Mouse (Mus musculus) limb, embryonic 14.5 days (tissue): ENCODE results near the gene Abhd17a. TPM values are rescaled to one million over a fixed set of nuclear protein-coding genes. Genes with fewer than 3 reads are reported as not detected.

Experiments
- ATAC-seq: fragments of 200-750 bp; cut with Nextera tagmentation; 2 replicates; pipeline ENCODE4 v1.8.0; 2017; ENCODE audit warnings: low read depth, moderate number of reproducible peaks, moderate TSS enrichment; ENCODE audit not compliant: low FRiP score
- DNase-seq: peaks from one replicate; pipeline ENCODE4 v3.0.0-alpha.2; 2015; ENCODE audit warnings: low spot score
- H3K27ac ChIP-seq: fragments of 300-500 bp; sonication (generic); replicated peaks from 2 replicates; pipeline ENCODE4 v1.5.1; 2014; ENCODE audit warnings: low read depth, mild to moderate bottlenecking, low read length, moderate library complexity, mixed read lengths
- H3K27me3 ChIP-seq: fragments of 300-500 bp; sonication (generic); 2 replicates; pipeline ENCODE4 v1.6.1; 2014; ENCODE audit warnings: low read length, mixed read lengths; ENCODE audit not compliant: control insufficient read depth, insufficient read depth
- H3K36me3 ChIP-seq: fragments of 300-500 bp; sonication (generic); 2 replicates; pipeline ENCODE4 v1.6.1; 2014; ENCODE audit warnings: mild to moderate bottlenecking, low read length, moderate library complexity, mixed read lengths; ENCODE audit not compliant: control insufficient read depth, insufficient read depth
- H3K4me1 ChIP-seq: fragments of 300-500 bp; sonication (generic); 2 replicates; pipeline ENCODE4 v1.6.1; 2014; ENCODE audit warnings: antibody characterized with exemption, low read length, mixed read lengths; ENCODE audit not compliant: control insufficient read depth, insufficient read depth
- H3K4me2 ChIP-seq: fragments of 300-500 bp; sonication (generic); replicated peaks from 2 replicates; pipeline ENCODE4 v1.6.1; 2014; ENCODE audit warnings: low read depth, mild to moderate bottlenecking, low read length, moderate library complexity; ENCODE audit not compliant: severe bottlenecking
- H3K4me3 ChIP-seq: fragments of 300-500 bp; sonication (generic); replicated peaks from 2 replicates; pipeline ENCODE4 v1.5.1; 2014; ENCODE audit warnings: low read length
- H3K9ac ChIP-seq: fragments of 300-500 bp; sonication (generic); 2 replicates; pipeline ENCODE4 v1.6.1; 2014; ENCODE audit warnings: mild to moderate bottlenecking, low read depth, low read length, moderate library complexity; ENCODE audit not compliant: severe bottlenecking
- H3K9me3 ChIP-seq: fragments of 300-500 bp; sonication (generic); 2 replicates; pipeline ENCODE4 v1.6.1; 2016; ENCODE audit warnings: low read length; ENCODE audit not compliant: control insufficient read depth
- POLR2A ChIP-seq: fragments of 200-500 bp; IDR thresholded peaks from 2 replicates; pipeline ENCODE4 v1.8.0; 2012; ENCODE audit warnings: inconsistent platforms, mild to moderate bottlenecking, moderate library complexity, borderline replicate concordance; ENCODE audit not compliant: insufficient read depth, insufficient read length; ENCODE audit errors: extremely low read depth
- WGBS: fragments of 180-500 bp; shearing (Covaris S2); extraction: QIAGEN DNeasy Blood & Tissue Kit; methylation state at CpG from one replicate; pipeline ENCODE4 v1.1.7; 2014; 5-methylcytosine and 5-hydroxymethylcytosine counted together
- polyA plus RNA-seq, 2 experiments: library from polyadenylated mRNA; depleted of rRNA in 1 of 2; stranded (reverse) in 1 of 2; unstranded in 1 of 2; fragments of >200 nt; fragmentation: Nextera tagmentation in 1 of 2; extraction: Ambion mirVana in 1 of 2; gene quantifications; 2 replicates each; pipeline versions ENCODE4 v1.2.1 to v1.2.3; 2012 to 2014

Gene Abhd17a
- polyA plus RNA-seq, 2 experiments: 116 to 129 TPM

DNA sequence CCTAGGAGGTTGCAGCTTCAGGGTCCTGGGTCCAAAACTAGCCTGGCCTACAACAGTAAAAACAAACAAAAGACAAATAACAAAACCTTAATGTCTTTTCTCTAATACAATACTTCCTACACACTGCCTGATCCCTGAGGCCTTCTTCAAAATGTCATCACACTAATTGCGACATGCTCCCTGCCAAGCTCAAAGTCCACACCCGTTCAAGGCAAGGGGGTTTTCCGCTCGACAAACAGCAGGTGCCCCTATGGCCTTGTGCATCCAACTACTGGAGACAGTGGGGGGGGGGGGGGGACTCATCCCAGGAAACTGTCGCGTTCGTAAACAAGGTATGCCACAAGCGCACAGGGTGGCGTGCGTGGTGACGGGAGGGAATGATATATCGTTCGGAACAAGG, 29.5 kb downstream of the Abhd17a start:
- H3K4me1 ChIP-seq: peaks cover 17% of the 10 kb centered on the region
- no peak for TF ChIP-seq POLR2A
- H3K4me3 ChIP-seq: peak overlapping the region; percentile 99
- H3K36me3 ChIP-seq: 0 out of 2 replicates have a peak, but pooled peaks cover 5% of the 10 kb centered on the region
- ATAC-seq: no peak
- H3K9me3 ChIP-seq: no peaks in the 10 kb centered on the region
- no peaks in the 10 kb centered on the region for H3K27me3 ChIP-seq
- peak overlapping the region; percentile 76 for H3K4me2 ChIP-seq
- DNase-seq: no peak
- WGBS: 1% methylated on average over 13 of the region's 13 CpGs
- H3K27ac ChIP-seq: no peak overlapping the region
- peak overlapping the region; percentile 95 for H3K9ac ChIP-seq

DNA sequence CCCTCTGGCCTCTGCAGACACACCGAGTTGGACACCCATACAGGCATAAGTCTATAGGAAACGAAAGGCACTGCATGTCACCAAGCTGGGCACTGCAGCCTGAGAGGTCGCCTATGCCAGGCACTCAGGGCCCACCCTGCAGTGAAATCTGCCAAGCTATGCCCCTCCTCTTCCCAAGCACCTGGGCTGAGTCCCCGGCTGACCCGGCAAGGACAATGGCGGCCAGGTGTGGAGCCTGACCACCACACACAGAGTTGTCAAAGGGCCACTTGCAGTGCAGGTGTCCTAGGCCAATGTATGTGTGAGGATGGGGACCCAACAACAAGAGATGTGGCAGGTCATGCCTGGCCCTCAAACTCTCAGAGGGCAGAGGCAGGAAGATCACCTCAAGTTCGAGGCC, 30.7 kb downstream of the Abhd17a start:
- 90% methylated on average over 7 of the region's 7 CpGs for WGBS
- Histone ChIP-seq H3K4me2 (no peak overlapping the region), H3K4me3 (no peak overlapping the region), H3K9ac (no peak overlapping the region), H3K9me3 (no peaks in the 10 kb centered on the region), H3K36me3 (no peaks in the 10 kb centered on the region), H3K27me3 (no peaks in the 10 kb centered on the region), H3K27ac (no peak overlapping the region), H3K4me1 (peaks cover 17% of the 10 kb centered on the region)
- DNase-seq (no peak), ATAC-seq (no peak)
- TF ChIP-seq POLR2A: no peak

DNA sequence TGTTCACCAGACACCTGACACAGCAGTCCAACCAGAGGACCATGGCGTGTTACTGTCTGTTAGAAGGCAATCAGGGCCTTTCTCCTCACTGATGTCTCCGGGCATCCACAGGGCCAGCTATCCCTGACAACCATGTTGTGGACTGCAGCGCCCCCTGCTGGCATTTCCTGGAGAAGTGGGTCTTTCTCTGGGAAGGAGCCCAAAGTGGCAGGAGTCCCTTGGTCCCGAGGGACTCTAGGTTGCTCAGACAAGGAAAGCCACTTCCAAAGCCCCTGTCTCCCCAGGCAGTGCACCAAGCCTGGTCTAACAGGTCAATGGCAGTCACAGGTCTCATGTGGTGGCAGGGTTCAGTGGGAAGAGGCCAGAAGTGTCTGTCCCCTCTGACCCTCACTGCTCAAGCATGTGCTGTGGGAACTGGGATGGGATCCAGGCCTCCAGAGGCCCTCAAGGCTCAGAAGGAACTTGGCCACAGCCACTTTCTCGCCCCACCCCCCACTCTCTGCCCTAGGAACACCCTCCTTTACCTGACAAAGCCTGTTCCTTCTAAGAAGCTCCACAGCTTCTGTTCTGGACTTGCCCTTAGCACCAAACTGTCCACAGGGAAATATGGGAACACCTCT, 32.7 kb downstream of the Abhd17a start:
- no peak for ATAC-seq
- DNase-seq: peak; percentile 51
- 32% methylated on average over 5 of the region's 5 CpGs for WGBS
- Histone ChIP-seq H3K36me3 (no peaks in the 10 kb centered on the region), H3K4me1 (peaks cover 15% of the 10 kb centered on the region), H3K4me2 (no peak overlapping the region), H3K9ac (peak overlapping the region; percentile 22; the same call in 1 of the 2 replicates), H3K27ac (no peak overlapping the region), H3K4me3 (no peak overlapping the region), H3K9me3 (no peaks in the 10 kb centered on the region), H3K27me3 (no peaks in the 10 kb centered on the region)
- no peak for TF ChIP-seq POLR2A

DNA sequence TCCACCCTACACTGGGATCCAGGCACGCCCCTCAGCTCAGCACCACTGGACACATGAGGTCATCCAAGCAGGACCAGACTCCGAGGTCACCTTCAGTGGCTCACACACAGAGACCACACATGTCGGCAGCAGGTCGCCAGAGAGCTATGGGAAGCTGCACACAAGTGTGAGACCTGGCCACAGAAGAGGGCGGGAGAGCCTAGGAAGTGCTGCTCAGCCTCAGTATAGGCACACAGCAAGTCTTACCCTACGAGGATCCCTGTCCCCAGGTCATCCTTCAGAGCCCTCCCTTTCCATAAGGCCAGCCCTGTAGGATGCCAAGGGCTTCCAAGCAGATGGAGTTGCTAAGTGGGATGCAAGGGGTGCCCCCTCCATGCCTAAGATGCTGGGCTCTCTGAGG, 36.1 kb downstream of the Abhd17a start:
- DNase-seq: no peak
- H3K4me1 ChIP-seq: no peaks in the 10 kb centered on the region
- WGBS: 85% methylated on average over 6 of the region's 6 CpGs
- no peak overlapping the region for H3K4me2 ChIP-seq
- H3K9ac ChIP-seq: no peak overlapping the region
- no peak overlapping the region for H3K27ac ChIP-seq
- peaks cover 19% of the 10 kb centered on the region for H3K36me3 ChIP-seq
- no peak for TF ChIP-seq POLR2A
- H3K27me3 ChIP-seq: no peaks in the 10 kb centered on the region
- no peaks in the 10 kb centered on the region for H3K9me3 ChIP-seq
- H3K4me3 ChIP-seq: no peak overlapping the region
- ATAC-seq: no peak

DNA sequence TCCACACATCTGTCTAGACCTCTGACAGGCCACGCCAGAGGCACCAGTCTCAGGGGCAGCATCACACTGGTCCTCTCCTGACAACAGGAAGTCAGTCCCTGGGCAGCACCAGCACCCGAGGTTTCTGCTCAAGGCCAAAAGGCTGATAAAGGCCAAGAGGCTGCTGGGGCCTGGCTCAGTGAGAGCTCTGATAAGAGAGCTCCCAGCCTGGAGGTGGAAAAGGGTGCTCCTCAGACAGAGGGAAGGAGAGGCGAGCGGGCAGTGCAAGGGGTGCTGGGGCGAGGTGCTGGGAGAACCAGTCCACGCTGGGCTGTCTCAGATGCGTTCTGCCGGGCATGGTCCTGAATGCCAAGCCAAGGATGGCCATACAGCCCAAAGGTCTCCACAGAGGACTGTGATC, 36.6 kb downstream of the Abhd17a start:
- no peaks in the 10 kb centered on the region for H3K4me1 ChIP-seq
- no peak overlapping the region for H3K27ac ChIP-seq
- H3K4me2 ChIP-seq: no peak overlapping the region
- DNase-seq: no peak
- peaks cover 23% of the 10 kb centered on the region for H3K36me3 ChIP-seq
- TF ChIP-seq POLR2A: no peak
- no peaks in the 10 kb centered on the region for H3K9me3 ChIP-seq
- WGBS: 91% methylated on average over 8 of the region's 8 CpGs
- no peak overlapping the region for H3K9ac ChIP-seq
- no peak overlapping the region for H3K4me3 ChIP-seq
- no peak for ATAC-seq
- no peaks in the 10 kb centered on the region for H3K27me3 ChIP-seq

DNA sequence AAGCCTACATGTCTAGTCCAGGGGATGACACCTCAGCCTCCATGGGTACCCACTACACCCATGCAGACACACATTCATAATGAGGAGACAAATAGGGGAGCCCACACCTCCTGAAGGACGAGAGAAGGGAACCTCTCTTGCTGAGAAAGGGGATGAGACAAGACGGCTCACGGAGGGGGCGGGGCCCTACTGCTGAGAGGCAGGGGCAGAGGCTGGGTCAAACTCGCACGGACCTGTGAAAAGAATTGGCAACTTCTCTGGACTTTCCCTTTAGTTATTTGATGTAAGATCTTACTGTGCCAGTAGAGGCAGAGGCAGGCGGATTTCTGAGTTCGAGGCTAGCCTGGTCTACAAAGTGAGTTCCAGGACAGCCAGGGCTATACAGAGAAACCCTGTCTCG, 37.8 kb downstream of the Abhd17a start:
- no peak for TF ChIP-seq POLR2A
- no peak overlapping the region for H3K4me3 ChIP-seq
- no peak for ATAC-seq
- H3K9me3 ChIP-seq: no peaks in the 10 kb centered on the region
- H3K4me1 ChIP-seq: no peaks in the 10 kb centered on the region
- H3K27ac ChIP-seq: no peak overlapping the region
- H3K36me3 ChIP-seq: peaks cover 35% of the 10 kb centered on the region
- no peaks in the 10 kb centered on the region for H3K27me3 ChIP-seq
- H3K4me2 ChIP-seq: no peak overlapping the region
- H3K9ac ChIP-seq: no peak overlapping the region
- WGBS: 61% methylated on average over 9 of the region's 9 CpGs
- DNase-seq: no peak
